Comparison of ENCODE assay signal across 28 mouse cellular contexts in genomic region chr9:20430004-20430403, GRCm38 (mm10).
"Had no signal": no experiment of that assay in that cellular context is flagged by ENCODE, and none has a peak within 500 bp of the region (broad histone marks: within the 10 kb centered on the region; RNA-seq: fewer than 3 reads in every experiment).

No protein-coding gene starts in this region.

- H3K9ac ChIP-seq: embryonic facial prominence, embryonic 12.5 days; embryonic facial prominence, embryonic 13.5 days; embryonic facial prominence, embryonic 15.5 days; forebrain, embryonic 12.5 days; forebrain, embryonic 13.5 days; forebrain, embryonic 15.5 days; forebrain, postnatal 0 days had no signal

- H3K4me2 ChIP-seq: embryonic facial prominence, embryonic 12.5 days; embryonic facial prominence, embryonic 13.5 days; embryonic facial prominence, embryonic 15.5 days; forebrain, embryonic 12.5 days; forebrain, embryonic 13.5 days; forebrain, embryonic 15.5 days had no signal

- H3K36me3 ChIP-seq: embryonic facial prominence, embryonic 15.5 days had no signal

- ATAC-seq: forebrain, embryonic 14.5 days; forebrain, embryonic 15.5 days; forebrain, embryonic 16.5 days; forebrain, postnatal 0 days had no signal

- H3K27ac ChIP-seq: embryonic facial prominence, embryonic 10.5 days; embryonic facial prominence, embryonic 12.5 days; embryonic facial prominence, embryonic 13.5 days; embryonic facial prominence, embryonic 15.5 days; forebrain, embryonic 10.5 days; forebrain, embryonic 12.5 days; forebrain, embryonic 13.5 days; forebrain, embryonic 15.5 days; gastrocnemius, adult 2 months had no signal

- H3K4me3 ChIP-seq: embryonic facial prominence, embryonic 10.5 days; embryonic facial prominence, embryonic 12.5 days; embryonic facial prominence, embryonic 13.5 days; embryonic facial prominence, embryonic 15.5 days; erythroblast, embryonic 14.5 days; forebrain, embryonic 10.5 days; forebrain, embryonic 12.5 days; forebrain, embryonic 13.5 days; forebrain, embryonic 15.5 days; gastrocnemius, adult 2 months had no signal

- H3K4me1 ChIP-seq: embryonic facial prominence, embryonic 10.5 days; embryonic facial prominence, embryonic 12.5 days; embryonic facial prominence, embryonic 13.5 days; embryonic facial prominence, embryonic 15.5 days; forebrain, embryonic 10.5 days; forebrain, embryonic 12.5 days; forebrain, embryonic 13.5 days; forebrain, embryonic 15.5 days had no signal

- H3K27me3 ChIP-seq: embryonic facial prominence, embryonic 12.5 days; embryonic facial prominence, embryonic 13.5 days; embryonic facial prominence, embryonic 15.5 days; forebrain, embryonic 12.5 days; forebrain, embryonic 13.5 days; forebrain, embryonic 15.5 days had no signal

- H3K9me3 ChIP-seq: embryonic facial prominence, embryonic 10.5 days; embryonic facial prominence, embryonic 12.5 days; embryonic facial prominence, embryonic 13.5 days; embryonic facial prominence, embryonic 15.5 days; forebrain, embryonic 12.5 days; forebrain, embryonic 15.5 days had no signal

- DNase-seq: cerebellum, adult 2 months; cerebellum, adult 8-10 months; cerebellum, adult 9-10 months; cerebellum, adult 9-11 months; cerebellum, postnatal 10 days; cerebellum, postnatal 14 days; cerebellum, postnatal 25 days; cerebellum, postnatal 36 days; embryo, embryonic 11 days; forebrain, postnatal 0 days; gastrocnemius, adult 2 months; gastrocnemius, postnatal 10 days; gastrocnemius, postnatal 14 days; gastrocnemius, postnatal 25 days; gastrocnemius, postnatal 36 days; heart, adult 11 months; heart, adult 18-20 months had no signal
